Mouse (Mus musculus): ENCODE measurements around the gene Wdr26. TPM values are rescaled to one million over a fixed set of nuclear protein-coding genes. Genes with fewer than 3 reads are reported as not detected.

Gene Wdr26
- polyA plus RNA-seq, 1 experiment: 96.3 TPM

GRCm38 (mm10) chr1:181249537-181249936, 37.7 kb upstream of the Wdr26 start:
- Histone ChIP-seq H3K4me1 (ENCODE audit: control insufficient read depth, insufficient read depth, low read length) (no peaks in the 10 kb centered on the region), H3K4me3 (ENCODE audit: control insufficient read depth, low read depth, low read length) (no peak overlapping the region)
- TF ChIP-seq CTCF (IDR thresholded peaks at IDR 0.05; ENCODE audit: control insufficient read depth, insufficient read depth, insufficient replicate concordance, low read depth, low read length) (no peak), POLR2A (IDR thresholded peaks at IDR 0.05; ENCODE audit: control insufficient read depth, low read depth, low read length) (no peak)

GRCm38 (mm10) chr1:181247175-181247574, 35.4 kb upstream of the Wdr26 start:
- TF ChIP-seq CTCF (IDR thresholded peaks at IDR 0.05; ENCODE audit: control insufficient read depth, insufficient read depth, insufficient replicate concordance, low read depth, low read length): no peak
- no peak for TF ChIP-seq POLR2A (IDR thresholded peaks at IDR 0.05; ENCODE audit: control insufficient read depth, low read depth, low read length)
- H3K4me3 ChIP-seq (ENCODE audit: control insufficient read depth, low read depth, low read length): no peak overlapping the region
- H3K36me3 ChIP-seq (ENCODE audit: control insufficient read depth, insufficient read depth, low read length): no peaks in the 10 kb centered on the region
- H3K27ac ChIP-seq (ENCODE audit: control insufficient read depth, insufficient read depth, low read depth, low read length): no peak overlapping the region
- no peaks in the 10 kb centered on the region for H3K27me3 ChIP-seq (ENCODE audit: control insufficient read depth, insufficient read depth, low read length)
- H3K4me1 ChIP-seq (ENCODE audit: control insufficient read depth, insufficient read depth, low read length): no peaks in the 10 kb centered on the region

More at GRCm38 (mm10) chr1:181249537-181249936, 37.7 kb upstream of the Wdr26 start:
- H3K27ac ChIP-seq (ENCODE audit: control insufficient read depth, insufficient read depth, low read depth, low read length): no peak overlapping the region
- no peaks in the 10 kb centered on the region for H3K36me3 ChIP-seq (ENCODE audit: control insufficient read depth, insufficient read depth, low read length)
- H3K27me3 ChIP-seq (ENCODE audit: control insufficient read depth, insufficient read depth, low read length): no peaks in the 10 kb centered on the region

DNA sequence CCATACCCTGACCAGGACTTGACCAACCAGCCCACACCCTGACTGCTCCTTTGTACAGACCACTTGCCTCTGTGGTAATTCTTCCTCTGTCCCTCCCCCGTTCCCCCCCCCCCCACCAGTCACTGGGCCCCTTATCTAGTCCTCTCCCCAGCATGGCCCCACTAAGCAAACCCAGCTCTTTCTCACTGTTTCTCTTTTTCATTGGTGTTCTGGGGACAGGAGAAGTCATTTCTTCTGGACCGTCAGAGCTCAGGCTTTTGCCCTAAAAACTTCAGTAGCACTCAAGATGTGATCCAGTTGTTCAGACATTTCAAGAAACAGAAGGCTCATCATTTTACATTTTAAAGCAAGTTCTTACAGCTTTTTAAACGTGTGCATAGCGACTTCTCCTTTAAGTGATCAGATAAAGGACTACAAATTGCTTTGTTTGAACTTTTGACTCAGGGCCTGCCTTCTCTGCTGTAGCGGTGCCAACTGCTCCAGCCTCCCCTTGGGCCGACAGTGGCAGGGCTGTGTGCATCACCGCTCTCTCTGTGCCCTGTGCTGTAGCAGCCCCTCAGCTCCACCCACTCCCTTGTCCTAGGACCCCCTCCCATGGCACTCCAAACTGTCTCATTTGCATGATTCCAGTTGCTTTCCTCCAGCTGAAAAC, 34.8 kb upstream of the Wdr26 start:
- Histone ChIP-seq H3K27me3 (ENCODE audit: control insufficient read depth, insufficient read depth, low read length) (no peaks in the 10 kb centered on the region), H3K27ac (ENCODE audit: control insufficient read depth, insufficient read depth, low read depth, low read length) (no peak overlapping the region), H3K4me1 (ENCODE audit: control insufficient read depth, insufficient read depth, low read length) (no peaks in the 10 kb centered on the region), H3K4me3 (ENCODE audit: control insufficient read depth, low read depth, low read length) (no peak overlapping the region), H3K36me3 (ENCODE audit: control insufficient read depth, insufficient read depth, low read length) (no peaks in the 10 kb centered on the region)
- TF ChIP-seq CTCF (IDR thresholded peaks at IDR 0.05; ENCODE audit: control insufficient read depth, insufficient read depth, insufficient replicate concordance, low read depth, low read length): no peak
- no peak for TF ChIP-seq POLR2A (IDR thresholded peaks at IDR 0.05; ENCODE audit: control insufficient read depth, low read depth, low read length)

GRCm38 (mm10) chr1:181245554-181246486, 34.0 kb upstream of the Wdr26 start:
- no peaks in the 10 kb centered on the region for H3K36me3 ChIP-seq (ENCODE audit: control insufficient read depth, insufficient read depth, low read length)
- TF ChIP-seq POLR2A (IDR thresholded peaks at IDR 0.05; ENCODE audit: control insufficient read depth, low read depth, low read length) (no peak), CTCF (IDR thresholded peaks at IDR 0.05; ENCODE audit: control insufficient read depth, insufficient read depth, insufficient replicate concordance, low read depth, low read length) (no peak)
- no peaks in the 10 kb centered on the region for H3K27me3 ChIP-seq (ENCODE audit: control insufficient read depth, insufficient read depth, low read length)
- H3K27ac ChIP-seq (ENCODE audit: control insufficient read depth, insufficient read depth, low read depth, low read length): no peak overlapping the region
- H3K4me3 ChIP-seq (ENCODE audit: control insufficient read depth, low read depth, low read length): no peak overlapping the region
- no peaks in the 10 kb centered on the region for H3K4me1 ChIP-seq (ENCODE audit: control insufficient read depth, insufficient read depth, low read length)

- no peak overlapping the region for H3K4me3 ChIP-seq (ENCODE audit: control insufficient read depth, low read depth, low read length)
- H3K4me1 ChIP-seq (ENCODE audit: control insufficient read depth, insufficient read depth, low read length): no peaks in the 10 kb centered on the region
- no peaks in the 10 kb centered on the region for H3K36me3 ChIP-seq (ENCODE audit: control insufficient read depth, insufficient read depth, low read length)
- TF ChIP-seq CTCF (IDR thresholded peaks at IDR 0.05; ENCODE audit: control insufficient read depth, insufficient read depth, insufficient replicate concordance, low read depth, low read length) (no peak), POLR2A (IDR thresholded peaks at IDR 0.05; ENCODE audit: control insufficient read depth, low read depth, low read length) (no peak)
- no peaks in the 10 kb centered on the region for H3K27me3 ChIP-seq (ENCODE audit: control insufficient read depth, insufficient read depth, low read length)
- H3K27ac ChIP-seq (ENCODE audit: control insufficient read depth, insufficient read depth, low read depth, low read length): no peak overlapping the region
Measured at GRCm38 (mm10) chr1:181245067-181245466, 33.3 kb upstream of the Wdr26 start.

GRCm38 (mm10) chr1:181241185-181241584, 29.4 kb upstream of the Wdr26 start:
- no peak overlapping the region for H3K4me3 ChIP-seq (ENCODE audit: control insufficient read depth, low read depth, low read length)
- no peak overlapping the region for H3K27ac ChIP-seq (ENCODE audit: control insufficient read depth, insufficient read depth, low read depth, low read length)
- no peaks in the 10 kb centered on the region for H3K27me3 ChIP-seq (ENCODE audit: control insufficient read depth, insufficient read depth, low read length)
- TF ChIP-seq CTCF (IDR thresholded peaks at IDR 0.05; ENCODE audit: control insufficient read depth, insufficient read depth, insufficient replicate concordance, low read depth, low read length): no peak
- no peak for TF ChIP-seq POLR2A (IDR thresholded peaks at IDR 0.05; ENCODE audit: control insufficient read depth, low read depth, low read length)
- no peaks in the 10 kb centered on the region for H3K36me3 ChIP-seq (ENCODE audit: control insufficient read depth, insufficient read depth, low read length)
- H3K4me1 ChIP-seq (ENCODE audit: control insufficient read depth, insufficient read depth, low read length): no peaks in the 10 kb centered on the region

DNA sequence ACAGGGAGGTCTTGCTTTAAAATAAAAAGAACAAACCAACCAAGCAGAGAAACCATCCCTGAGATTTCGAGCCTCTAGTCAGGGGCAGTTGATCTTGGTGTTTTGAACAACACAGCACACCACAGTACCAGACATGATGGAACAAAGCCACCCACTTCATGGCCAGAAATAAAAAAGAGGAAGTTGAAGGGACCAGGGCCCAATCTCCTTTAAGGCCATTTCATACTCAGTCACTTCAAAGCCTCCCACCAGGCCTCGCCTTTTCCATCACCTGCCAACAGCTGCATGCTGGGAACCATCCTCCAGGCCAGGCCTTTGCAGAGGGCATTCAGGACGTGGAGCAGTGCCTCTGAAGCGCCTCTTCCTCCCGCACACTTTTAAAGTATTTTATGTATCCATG, 25.5 kb upstream of the Wdr26 start:
- no peak for TF ChIP-seq POLR2A (IDR thresholded peaks at IDR 0.05; ENCODE audit: control insufficient read depth, low read depth, low read length)
- no peak for TF ChIP-seq CTCF (IDR thresholded peaks at IDR 0.05; ENCODE audit: control insufficient read depth, insufficient read depth, insufficient replicate concordance, low read depth, low read length)

More for the DNA sequence above, 25.5 kb upstream of the Wdr26 start:
- Histone ChIP-seq H3K27me3 (ENCODE audit: control insufficient read depth, insufficient read depth, low read length) (no peaks in the 10 kb centered on the region), H3K4me1 (ENCODE audit: control insufficient read depth, insufficient read depth, low read length) (0 out of 2 replicates have a peak, but pooled peaks cover 3% of the 10 kb centered on the region), H3K4me3 (ENCODE audit: control insufficient read depth, low read depth, low read length) (no peak overlapping the region), H3K27ac (ENCODE audit: control insufficient read depth, insufficient read depth, low read depth, low read length) (no peak overlapping the region), H3K36me3 (ENCODE audit: control insufficient read depth, insufficient read depth, low read length) (no peaks in the 10 kb centered on the region)

Measured in testis, adult 2 months (tissue).